Mouse (Mus musculus) subcutaneous adipose tissue, adult 2 months (tissue): ENCODE results near the gene Btrc. TPM values are rescaled to one million over a fixed set of nuclear protein-coding genes. Genes with fewer than 3 reads are reported as not detected.

Source experiments
- polyA plus RNA-seq: library from polyadenylated mRNA; depleted of rRNA; stranded (reverse); fragments of >200 nt; gene quantifications from 2 replicates; pipeline ENCODE4 v1.2.3, GENCODE M21; 2012; ENCODE audit warnings: low replicate concordance; rRNA removed

Btrc gene
- polyA plus RNA-seq: 16.0 and 19.6 TPM in 2 replicates

DNA sequence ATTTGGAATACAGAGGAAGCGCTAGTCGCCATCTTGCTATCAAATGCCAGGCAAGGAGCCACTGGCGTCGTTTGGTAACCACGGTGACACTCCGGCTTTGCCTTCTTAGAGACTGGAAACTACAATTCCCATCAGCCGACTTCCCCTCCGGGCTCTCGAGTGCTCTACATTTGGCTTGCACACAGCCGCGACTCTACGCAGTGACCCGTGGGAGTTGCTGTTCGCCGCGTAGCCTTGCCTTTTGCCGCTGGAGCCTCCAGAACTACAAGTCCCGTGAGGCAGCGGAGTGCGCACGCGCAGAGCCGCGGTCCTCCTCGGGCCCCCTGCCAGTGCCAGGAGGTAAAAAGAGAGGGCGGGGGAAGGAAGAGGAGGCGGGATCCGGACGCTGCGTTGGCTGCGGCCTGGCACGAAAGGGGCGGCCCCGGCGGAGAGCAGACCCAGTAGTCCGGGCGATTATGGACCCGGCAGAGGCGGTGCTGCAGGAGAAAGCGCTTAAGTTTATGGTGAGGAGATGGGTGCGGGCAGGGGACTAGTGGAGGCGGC is at the start of gene Btrc:
Gene Btrc (plus strand): TSS at position 351 of the 543 bp plus-strand sequence.

DNA sequence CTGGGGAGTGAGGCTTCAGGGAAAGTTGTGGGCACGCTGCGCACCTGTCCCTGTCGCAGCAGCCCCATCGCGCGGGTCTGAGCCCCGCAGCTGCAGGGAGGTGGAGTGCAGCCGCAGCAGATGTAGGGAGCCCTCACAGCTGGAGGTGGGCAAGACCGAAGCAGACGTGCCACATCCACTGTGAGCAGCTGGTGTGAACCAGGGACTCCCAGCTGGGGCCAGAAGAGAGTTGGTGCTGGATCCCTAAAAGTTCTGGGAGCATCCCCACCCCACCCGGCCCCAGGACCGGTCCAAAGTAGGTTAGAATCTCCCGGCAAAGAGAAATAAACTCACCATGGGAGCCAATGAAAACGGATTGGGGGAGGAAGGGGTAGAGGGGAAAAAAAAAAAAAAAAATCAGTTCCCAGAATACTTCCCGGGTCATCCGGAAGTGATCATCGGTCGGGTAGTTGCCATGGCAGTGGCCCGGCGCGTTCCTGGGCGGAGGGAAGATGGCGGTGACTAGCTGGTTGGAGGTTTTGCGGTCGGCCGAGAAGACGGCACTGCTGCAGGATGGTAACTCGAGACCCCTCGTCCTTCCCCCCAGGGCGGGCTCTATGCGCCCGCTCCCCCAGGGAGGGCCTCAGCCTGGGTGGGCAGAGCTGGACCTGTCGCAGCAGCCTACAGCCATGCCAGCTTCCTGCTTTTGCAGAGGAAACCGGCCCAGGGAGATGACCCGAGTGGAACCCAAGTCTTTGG is 196.8 kb downstream of the Btrc start, which contains the start of the genes Poll and Gm17018:
Gene Poll (minus strand): TSS at position 379 of the 738 bp plus-strand sequence.
Gene Gm17018 (plus strand): TSS at position 463 of the 738 bp plus-strand sequence.

Other genes with a start within 250 kb of the Btrc start
- gene Tlx1, start 213.1 kb upstream of the Btrc start, polyA plus RNA-seq: not detected in 2 replicates
- gene Lbx1, start 127.9 kb upstream of the Btrc start, polyA plus RNA-seq: not detected in 2 replicates
- gene Poll, start 196.8 kb downstream of the Btrc start, polyA plus RNA-seq: 12.2 and 14.3 TPM in 2 replicates
- gene Gm17018, start 196.9 kb downstream of the Btrc start, polyA plus RNA-seq: 8.0 and 9.4 TPM in 2 replicates